ENCODE assay signal across 12 mouse cellular contexts in genomic region chr2:33658602-33659287, GRCm38 (mm10). TPM values are rescaled to one million over a fixed set of nuclear protein-coding genes. Genes with fewer than 3 reads are reported as not detected.
A peak's percentile ranks its signal among the peaks of the same experiment; 100 is the strongest.
DNase-seq lines count a peak whose midpoint lies in the region; ATAC-seq and TF ChIP-seq lines count a peak whose summit lies in the region.
"Had no signal": no experiment of that assay in that cellular context is flagged by ENCODE, and none has a peak within 500 bp of the region (broad histone marks: within the 10 kb centered on the region; RNA-seq: fewer than 3 reads in every experiment).

No protein-coding gene starts in this region.

- peak overlapping the region; percentile 34 for H3K4me3 ChIP-seq in heart, embryonic 15.5 days
- peak overlapping the region; percentile 39 for H3K4me3 ChIP-seq in embryonic facial prominence, embryonic 10.5 days
- no peak overlapping the region for H3K4me3 ChIP-seq in hindbrain, postnatal 0 days (ENCODE audit: low read length)
- no peak overlapping the region for H3K4me3 ChIP-seq in midbrain, embryonic 14.5 days (replicated peaks; ENCODE audit: low read depth, low read length)
- no peak overlapping the region for H3K4me3 ChIP-seq in left cerebral cortex, adult 2 months
- H3K4me3 ChIP-seq: hindbrain, embryonic 15.5 days had no signal

- ATAC-seq in heart, embryonic 15.5 days (replicated peaks; ENCODE audit: insufficient number of reproducible peaks, insufficient read depth, low FRiP score, low read depth), result no peak
- ATAC-seq in hindbrain, postnatal 0 days, result no peak
- ATAC-seq in midbrain, embryonic 14.5 days (ENCODE audit: low FRiP score, low TSS enrichment), result no peak
- ATAC-seq: CD4-positive, CD25-positive, alpha-beta regulatory T cell, adult 4 months had no signal

- H3K4me2 ChIP-seq in heart, embryonic 15.5 days, result peak overlapping the region; percentile 55
- peak overlapping the region; percentile 37 for H3K4me2 ChIP-seq in hindbrain, postnatal 0 days (ENCODE audit: low read depth, low read length)
- peak overlapping the region; percentile 41 for H3K4me2 ChIP-seq in midbrain, embryonic 14.5 days (ENCODE audit: low read length)
- H3K4me2 ChIP-seq: hindbrain, embryonic 15.5 days had no signal

- no peak for DNase-seq in heart, postnatal 10 days
- DNase-seq in embryonic facial prominence, embryonic 10.5 days (ENCODE audit: low spot score), result no peak
- DNase-seq in hindbrain, postnatal 0 days (ENCODE audit: low spot score), result no peak
- DNase-seq in midbrain, embryonic 14.5 days, result no peak
- DNase-seq in ovary, postnatal 14 days (ENCODE audit: low spot score), result no peak
- DNase-seq in left cerebral cortex, adult 2 months (ENCODE audit: extremely low spot score in 1 of 2, low spot score in 2 of 2), result no peak
- DNase-seq in ovary, postnatal 36 days (ENCODE audit: low spot score), result no peak
- DNase-seq: right cerebral cortex, adult 18-20 months had no signal

- H3K9me3 ChIP-seq in heart, embryonic 15.5 days (replicated peaks), result no peaks in the 10 kb centered on the region
- H3K9me3 ChIP-seq in embryonic facial prominence, embryonic 10.5 days, result no peaks in the 10 kb centered on the region
- H3K9me3 ChIP-seq in hindbrain, postnatal 0 days (ENCODE audit: low read length), result no peaks in the 10 kb centered on the region
- no peaks in the 10 kb centered on the region for H3K9me3 ChIP-seq in midbrain, embryonic 14.5 days (ENCODE audit: control insufficient read depth, low read length)
- H3K9me3 ChIP-seq: hindbrain, embryonic 15.5 days had no signal

- H3K9ac ChIP-seq in heart, embryonic 15.5 days, result no peak overlapping the region
- H3K9ac ChIP-seq in hindbrain, postnatal 0 days (replicated peaks; ENCODE audit: low read length), result no peak overlapping the region
- no peak overlapping the region; the same call in 1 of the 2 replicates for H3K9ac ChIP-seq in midbrain, embryonic 14.5 days (replicated peaks; ENCODE audit: low read length)
- H3K9ac ChIP-seq: hindbrain, embryonic 15.5 days had no signal

- H3K4me1 ChIP-seq in heart, embryonic 15.5 days (replicated peaks), result no peaks in the 10 kb centered on the region
- peaks cover 16% of the 10 kb centered on the region for H3K4me1 ChIP-seq in embryonic facial prominence, embryonic 10.5 days
- H3K4me1 ChIP-seq in hindbrain, postnatal 0 days (ENCODE audit: insufficient read depth, low read length), result peaks cover 4% of the 10 kb centered on the region; the same call in 1 of the 2 replicates
- no peaks in the 10 kb centered on the region for H3K4me1 ChIP-seq in midbrain, embryonic 14.5 days (ENCODE audit: control insufficient read depth, insufficient read depth, low read length)
- H3K4me1 ChIP-seq: hindbrain, embryonic 15.5 days had no signal

- H3K36me3 ChIP-seq in heart, embryonic 15.5 days, result no peaks in the 10 kb centered on the region
- H3K36me3 ChIP-seq in embryonic facial prominence, embryonic 10.5 days (replicated peaks), result no peaks in the 10 kb centered on the region
- H3K36me3 ChIP-seq in hindbrain, postnatal 0 days (ENCODE audit: insufficient read depth, low read length), result no peaks in the 10 kb centered on the region
- H3K36me3 ChIP-seq in midbrain, embryonic 14.5 days (ENCODE audit: control insufficient read depth, insufficient read depth, low read length), result no peaks in the 10 kb centered on the region
- H3K36me3 ChIP-seq: hindbrain, embryonic 15.5 days had no signal

- intact Hi-C loops in heart, postnatal 10 days (cut with DNase I), result no loop called here
- intact Hi-C loops in left cerebral cortex, adult 2 months (cut with DNase I), result no loop called here

- no peaks in the 10 kb centered on the region for H3K27me3 ChIP-seq in heart, embryonic 15.5 days
- peaks cover 8% of the 10 kb centered on the region; the same call in 1 of the 2 replicates for H3K27me3 ChIP-seq in embryonic facial prominence, embryonic 10.5 days (replicated peaks; ENCODE audit: low read depth, poor library complexity, severe bottlenecking)
- no peaks in the 10 kb centered on the region for H3K27me3 ChIP-seq in hindbrain, postnatal 0 days (ENCODE audit: insufficient read depth, low read length)
- H3K27me3 ChIP-seq in midbrain, embryonic 14.5 days (ENCODE audit: control insufficient read depth, insufficient read depth, low read length), result no peaks in the 10 kb centered on the region
- H3K27me3 ChIP-seq: hindbrain, embryonic 15.5 days had no signal

- H3K27ac ChIP-seq in heart, embryonic 15.5 days, result no peak overlapping the region
- H3K27ac ChIP-seq in embryonic facial prominence, embryonic 10.5 days (replicated peaks), result no peak overlapping the region
- no peak overlapping the region for H3K27ac ChIP-seq in hindbrain, postnatal 0 days
- no peak overlapping the region for H3K27ac ChIP-seq in midbrain, embryonic 14.5 days (replicated peaks; ENCODE audit: low read depth, low read length)
- H3K27ac ChIP-seq in left cerebral cortex, adult 2 months, result no peak overlapping the region
- H3K27ac ChIP-seq: hindbrain, embryonic 15.5 days had no signal

- no peak for TF ChIP-seq CTCF in hindbrain, postnatal 0 days (IDR thresholded peaks at IDR 0.05; ENCODE audit: low read depth)
- no peak for TF ChIP-seq CTCF in left cerebral cortex, adult 2 months (IDR thresholded peaks at IDR 0.05)

- WGBS in heart, embryonic 15.5 days, result 43% methylated on average over 11 of the region's 12 CpGs
- WGBS in embryonic facial prominence, embryonic 10.5 days, result 51% methylated on average over 12 of the region's 12 CpGs
- WGBS in hindbrain, postnatal 0 days, result 46% methylated on average over 11 of the region's 12 CpGs
- WGBS in midbrain, embryonic 14.5 days, result 49% methylated on average over 12 of the region's 12 CpGs

RNA-seq across cellular contexts. Expression of gene Lmx1b, which starts 18.4 kb away (rescaled TPM):
- polyA plus RNA-seq in heart, embryonic 15.5 days (2015; fragmentation: Nextera tagmentation; extraction: Ambion mirVana), result not detected in 2 replicates
- not detected for total RNA-seq in heart, postnatal 10 days (2021)
- 0.85 and 0.99 TPM in 2 replicates for polyA plus RNA-seq in embryonic facial prominence, embryonic 10.5 days (2016; fragmentation: Nextera tagmentation; extraction: Ambion mirVana)
- 17.3 and 21.1 TPM in 2 replicates for total RNA-seq in hindbrain, postnatal 0 days (2014; rRNA removed)
- 2.1 and 2.2 TPM in 2 replicates for polyA plus RNA-seq in hindbrain, postnatal 0 days (2015; fragmentation: Nextera tagmentation; extraction: Ambion mirVana)
- 1.7 and 2.3 TPM in 2 replicates for polyA plus RNA-seq in midbrain, embryonic 14.5 days (2014; fragmentation: Nextera tagmentation; extraction: Ambion mirVana)
- total RNA-seq in left cerebral cortex, adult 2 months (2021), result under 1 TPM in 1 of 2 experiments, not detected in 1; 0.07 TPM
- total RNA-seq: adrenal gland, adult 2 months had no signal
- polyA plus RNA-seq: adrenal gland, adult 2 months; CD4-positive, CD25-positive, alpha-beta regulatory T cell, adult 4 months had no signal

Comparison
In these comparisons a context has a peak if more than half of its experiments do, and no peak if none do; other contexts are left out.
1. H3K4me3 ChIP-seq: peak in heart, embryonic 15.5 days (single experiment) and embryonic facial prominence, embryonic 10.5 days (single experiment); none in hindbrain, postnatal 0 days (single experiment), midbrain, embryonic 14.5 days (single experiment) and left cerebral cortex, adult 2 months (single experiment).
2. Peak in every context shown above with its lines, with median percentiles within 50 percentile points of each other: H3K4me2 ChIP-seq.